Mouse (Mus musculus) limb, embryonic 10.5 days (tissue): Measurements from ENCODE around the gene Themis2. TPM values are rescaled to one million over a fixed set of nuclear protein-coding genes. Genes with fewer than 3 reads are reported as not detected.
"Not testable (repeated sequence)": the region's sequence is repeated elsewhere in the genome, so short reads cannot be mapped to it uniquely, and the experiment has no call there.

Experiments
- DNase-seq: peaks from one replicate; pipeline ENCODE4 v3.0.0-alpha.2; 2017; ENCODE audit warnings: low spot score
- H3K27ac ChIP-seq: fragments of 300-500 bp; sonication (generic); 2 replicates; pipeline ENCODE4 v1.5.1; 2016; ENCODE audit warnings: mild to moderate bottlenecking
- H3K27me3 ChIP-seq: fragments of 300-500 bp; sonication (generic); 2 replicates; pipeline ENCODE4 v1.6.1; 2016; ENCODE audit warnings: low read depth, mild to moderate bottlenecking; ENCODE audit not compliant: poor library complexity, severe bottlenecking
- H3K36me3 ChIP-seq: fragments of 300-500 bp; sonication (generic); 2 replicates; pipeline ENCODE4 v1.6.1; 2016; ENCODE audit warnings: mild to moderate bottlenecking, moderate library complexity
- H3K4me1 ChIP-seq: fragments of 300-500 bp; sonication (generic); 2 replicates; pipeline ENCODE4 v1.6.1; 2016
- H3K4me3 ChIP-seq: fragments of 300-500 bp; sonication (generic); 2 replicates; pipeline ENCODE4 v1.5.1; 2016; ENCODE audit warnings: mild to moderate bottlenecking, moderate library complexity
- H3K9me3 ChIP-seq: fragments of 300-500 bp; sonication (generic); replicated peaks from 2 replicates; pipeline ENCODE4 v1.6.1; 2016; ENCODE audit warnings: mild to moderate bottlenecking
- WGBS: fragments of 180-500 bp; shearing (Covaris S2); methylation state at CpG from one replicate; pipeline ENCODE4 v1.1.7; 2016; 5-methylcytosine and 5-hydroxymethylcytosine counted together
- polyA plus RNA-seq: library from polyadenylated mRNA; unstranded; fragments of >200 nt; fragmentation: Nextera tagmentation; extraction: Ambion mirVana; gene quantifications from 2 replicates; pipeline ENCODE4 v1.2.1, GENCODE M21; 2016

The Themis2 gene
- polyA plus RNA-seq, 1 experiment from 2014 or later: 0.36 TPM

GRCm38 (mm10) chr4:132737154-132737553 is 59.0 kb downstream of the Themis2 start:
- WGBS: 93% methylated on average over 9 of the region's 9 CpGs
- not testable (repeated sequence) for H3K27me3 ChIP-seq, DNase-seq

GRCm38 (mm10) chr4:132735894-132736293 is 60.3 kb downstream of the Themis2 start:
- Histone ChIP-seq H3K4me1 (peaks cover 20% of the 10 kb centered on the region), H3K27me3 (no peaks in the 10 kb centered on the region), H3K4me3 (no peak overlapping the region), H3K27ac (0 out of 2 replicates have a peak overlapping the region, but pooled peaks have one; percentile 6), H3K9me3 (no peaks in the 10 kb centered on the region), H3K36me3 (no peaks in the 10 kb centered on the region)
- DNase-seq: no peak
- 60% methylated on average over 3 of the region's 3 CpGs for WGBS

More at GRCm38 (mm10) chr4:132737154-132737553, 59.0 kb downstream of the Themis2 start:
- not testable (repeated sequence) for H3K27ac ChIP-seq, H3K4me3 ChIP-seq, H3K9me3 ChIP-seq, H3K36me3 ChIP-seq
- H3K4me1 ChIP-seq: peaks cover 12% of the 10 kb centered on the region

GRCm38 (mm10) chr4:132735389-132735788 is 60.8 kb downstream of the Themis2 start:
- Histone ChIP-seq H3K27ac (no peak overlapping the region), H3K9me3 (no peaks in the 10 kb centered on the region), H3K4me3 (no peak overlapping the region), H3K4me1 (peaks cover 20% of the 10 kb centered on the region), H3K36me3 (no peaks in the 10 kb centered on the region), H3K27me3 (no peaks in the 10 kb centered on the region)
- WGBS: 92% methylated on average over 2 of the region's 2 CpGs
- no peak for DNase-seq

- peaks cover 20% of the 10 kb centered on the region for H3K4me1 ChIP-seq
- H3K9me3 ChIP-seq: no peaks in the 10 kb centered on the region
- H3K36me3 ChIP-seq: no peaks in the 10 kb centered on the region
- H3K4me3 ChIP-seq: no peak overlapping the region
- no peaks in the 10 kb centered on the region for H3K27me3 ChIP-seq
- DNase-seq: no peak
- H3K27ac ChIP-seq: no peak overlapping the region
- WGBS: 93% methylated on average over 2 of the region's 2 CpGs
Measured at GRCm38 (mm10) chr4:132734766-132735165, 61.4 kb downstream of the Themis2 start.

GRCm38 (mm10) chr4:132733071-132733770 is 63.0 kb downstream of the Themis2 start:
- peak overlapping the region; percentile 57 for H3K27ac ChIP-seq
- 92% methylated on average over 25 of the region's 25 CpGs for WGBS

GRCm38 (mm10) chr4:132732148-132732684 is 64.0 kb downstream of the Themis2 start, which contains the start of gene Xkr8:
Xkr8 (minus strand) TSS chr4:132732546.
- no peaks in the 10 kb centered on the region for H3K27me3 ChIP-seq
- H3K4me3 ChIP-seq: peak within 1 kb of the TSS; percentile 64
- peaks cover 20% of the 10 kb centered on the region for H3K4me1 ChIP-seq
- H3K9me3 ChIP-seq: no peaks in the 10 kb centered on the region
- WGBS: 2% methylated on average over 34 of the region's 34 CpGs
- DNase-seq: peak; percentile 93
- peaks cover 11% of the 10 kb centered on the region for H3K36me3 ChIP-seq
- H3K27ac ChIP-seq: peak within 1 kb of the TSS; percentile 57

More at GRCm38 (mm10) chr4:132733071-132733770, 63.0 kb downstream of the Themis2 start:
- Histone ChIP-seq H3K27me3 (no peaks in the 10 kb centered on the region), H3K9me3 (no peaks in the 10 kb centered on the region), H3K4me3 (no peak overlapping the region), H3K4me1 (peaks cover 20% of the 10 kb centered on the region), H3K36me3 (peaks cover 2% of the 10 kb centered on the region; the same call in 1 of the 2 replicates)
- DNase-seq: no peak

Other genes with a start within 250 kb of the Themis2 start
- gene Ptafr, start 232.3 kb downstream of the Themis2 start, polyA plus RNA-seq: 0.20 and 0.25 TPM in 2 replicates
- gene Eya3, start 157.4 kb downstream of the Themis2 start, polyA plus RNA-seq: 41.9 and 43.0 TPM in 2 replicates
- 5.8 and 8.4 TPM in 2 replicates for gene Xkr8, start 63.8 kb downstream of the Themis2 start, polyA plus RNA-seq
- gene Smpdl3b, start 39.1 kb downstream of the Themis2 start, polyA plus RNA-seq: 4.6 and 6.1 TPM in 2 replicates
- gene Rpa2, start 28.1 kb downstream of the Themis2 start, polyA plus RNA-seq: 188 and 199 TPM in 2 replicates
- gene Ppp1r8, start 46.8 kb upstream of the Themis2 start, polyA plus RNA-seq: 79.7 and 80.9 TPM in 2 replicates
- 45.4 and 52.9 TPM in 2 replicates for gene Stx12, start 88.1 kb upstream of the Themis2 start, polyA plus RNA-seq
- 25.7 and 27.9 TPM in 2 replicates for gene Fam76a, start 126.2 kb upstream of the Themis2 start, polyA plus RNA-seq
- gene Fgr, start 177.7 kb upstream of the Themis2 start, polyA plus RNA-seq: 0.19 and 0.33 TPM in 2 replicates
- gene Ahdc1, start 214.9 kb upstream of the Themis2 start, polyA plus RNA-seq: 13.0 and 13.8 TPM in 2 replicates